Comparison of ENCODE assay signal across 22 mouse cellular contexts in genomic region chr6:39585517-39585916, GRCm38 (mm10). TPM values are rescaled to one million over a fixed set of nuclear protein-coding genes. Genes with fewer than 3 reads are reported as not detected.
DNase-seq lines count a peak whose midpoint lies in the region; ATAC-seq and TF ChIP-seq lines count a peak whose summit lies in the region.
"Had no signal": no experiment of that assay in that cellular context is flagged by ENCODE, and none has a peak within 500 bp of the region (broad histone marks: within the 10 kb centered on the region; RNA-seq: fewer than 3 reads in every experiment).

TSS of gene Gm42420 (plus strand) at chr6:39585753.

- H3K4me1 ChIP-seq in liver, embryonic 12.5 days: peaks cover 27% of the 10 kb centered on the region
- H3K4me1 ChIP-seq in liver, postnatal 0 days (ENCODE audit: insufficient read depth): 0 out of 2 replicates have a peak, but pooled peaks cover 4% of the 10 kb centered on the region
- no peaks in the 10 kb centered on the region; the same call in 1 of the 2 replicates for H3K4me1 ChIP-seq in testis, adult 2 months (ENCODE audit: control insufficient read depth, insufficient read depth, low read length)
- H3K4me1 ChIP-seq: embryonic facial prominence, embryonic 10.5 days; forebrain, embryonic 13.5 days; hindbrain, embryonic 13.5 days had no signal

- H3K27ac ChIP-seq in liver, embryonic 12.5 days: no peak within 1 kb of the TSS; the same call in 1 of the 2 replicates
- no peak within 1 kb of the TSS for H3K27ac ChIP-seq in liver, postnatal 0 days (ENCODE audit: low read depth)
- no peak within 1 kb of the TSS for H3K27ac ChIP-seq in testis, adult 2 months (ENCODE audit: control insufficient read depth, insufficient read depth, low read depth, low read length)
- H3K27ac ChIP-seq: embryonic facial prominence, embryonic 10.5 days; forebrain, embryonic 13.5 days; heart, adult 2 months; hindbrain, embryonic 13.5 days; hindbrain, postnatal 0 days had no signal

- TF ChIP-seq CTCF in liver, postnatal 0 days (IDR thresholded peaks at IDR 0.05; ENCODE audit: low read depth): no peak
- no peak for TF ChIP-seq CTCF in testis, adult 2 months (IDR thresholded peaks at IDR 0.05; ENCODE audit: control insufficient read depth, insufficient read depth, insufficient replicate concordance, low read depth, low read length)

- H3K36me3 ChIP-seq in liver, embryonic 12.5 days: peaks cover 56% of the 10 kb centered on the region
- H3K36me3 ChIP-seq in liver, postnatal 0 days (replicated peaks; ENCODE audit: insufficient read depth, low read length): peaks cover 40% of the 10 kb centered on the region
- H3K36me3 ChIP-seq in testis, adult 2 months (ENCODE audit: control insufficient read depth, insufficient read depth, low read length): no peaks in the 10 kb centered on the region; the same call in 1 of the 2 replicates

- no peak within 1 kb of the TSS for H3K4me3 ChIP-seq in liver, embryonic 12.5 days
- H3K4me3 ChIP-seq in liver, postnatal 0 days (ENCODE audit: low read depth, low read length): no peak within 1 kb of the TSS
- H3K4me3 ChIP-seq in testis, adult 2 months (ENCODE audit: control insufficient read depth, low read depth, low read length): peak within 1 kb of the TSS; percentile 64
- H3K4me3 ChIP-seq: embryonic facial prominence, embryonic 10.5 days; forebrain, embryonic 13.5 days; heart, adult 2 months; hindbrain, embryonic 13.5 days had no signal

- H3K9ac ChIP-seq in liver, embryonic 12.5 days: no peak within 1 kb of the TSS
- no peak within 1 kb of the TSS for H3K9ac ChIP-seq in liver, postnatal 0 days (replicated peaks)
- H3K9ac ChIP-seq: forebrain, embryonic 13.5 days; forebrain, postnatal 0 days; hindbrain, embryonic 13.5 days had no signal

- 61% methylated on average over 6 of the region's 6 CpGs for WGBS in liver, embryonic 12.5 days (ENCODE audit: insufficient replicate concordance)
- WGBS in liver, postnatal 0 days (ENCODE audit: insufficient replicate concordance): 72% methylated on average over 6 of the region's 6 CpGs

- no peaks in the 10 kb centered on the region for H3K9me3 ChIP-seq in liver, embryonic 12.5 days (replicated peaks)
- H3K9me3 ChIP-seq in liver, postnatal 0 days (ENCODE audit: low read length): no peaks in the 10 kb centered on the region
- H3K9me3 ChIP-seq: embryonic facial prominence, embryonic 10.5 days; forebrain, embryonic 13.5 days; hindbrain, embryonic 13.5 days had no signal

- peak; percentile 35; the same call in 1 of the 2 replicates for ATAC-seq in liver, embryonic 12.5 days
- no peak for ATAC-seq in liver, postnatal 0 days
- ATAC-seq: activated CD4-positive, CD25-positive, alpha-beta regulatory T cell, adult 4 months; forebrain, embryonic 13.5 days; forebrain, postnatal 0 days; hindbrain, postnatal 0 days; Patski had no signal

- no peak within 1 kb of the TSS for H3K4me2 ChIP-seq in liver, embryonic 12.5 days
- H3K4me2 ChIP-seq in liver, postnatal 0 days (ENCODE audit: low read depth, low read length): no peak within 1 kb of the TSS
- H3K4me2 ChIP-seq: forebrain, embryonic 13.5 days; heart, embryonic 11.5 days; hindbrain, embryonic 13.5 days had no signal

- TF ChIP-seq EP300 in liver, postnatal 0 days (IDR thresholded peaks at IDR 0.05; ENCODE audit: low read depth): no peak

- DNase-seq in adrenal gland, adult 8-10 months: peak; percentile 27
- no peak for DNase-seq in adrenal gland, adult 18-20 months (ENCODE audit: low spot score in 2 of 2)
- DNase-seq in liver, postnatal 0 days: no peak
- no peak for DNase-seq in testis, postnatal 10 days (ENCODE audit: low spot score)
- no peak for DNase-seq in layer of hippocampus, adult 18-20 months (ENCODE audit: low spot score in 2 of 2)
- DNase-seq: cerebellum, adult 18-20 months; cerebellum, adult 9-11 months; cerebellum, postnatal 36 days; forebrain, postnatal 0 days; gastrocnemius, postnatal 14 days; heart, adult 2 months had no signal

- TF ChIP-seq POLR2A in testis, adult 2 months (IDR thresholded peaks at IDR 0.05; ENCODE audit: control insufficient read depth, low read depth, low read length): no peak

- H3K27me3 ChIP-seq in liver, embryonic 12.5 days (replicated peaks): no peaks in the 10 kb centered on the region
- no peaks in the 10 kb centered on the region for H3K27me3 ChIP-seq in liver, postnatal 0 days (ENCODE audit: insufficient read depth, low read length)
- no peaks in the 10 kb centered on the region for H3K27me3 ChIP-seq in testis, adult 2 months (ENCODE audit: control insufficient read depth, insufficient read depth, low read length)
- H3K27me3 ChIP-seq: CH12.LX; forebrain, embryonic 13.5 days; hindbrain, embryonic 13.5 days; Patski had no signal

RNA-seq across cellular contexts. Expression of gene Gm42420, which starts in this region (rescaled TPM):
- total RNA-seq in adrenal gland, adult 8-10 months (2022): 1 to 10 TPM in 1 of 4 experiments, under 1 TPM in 2, not detected in 1; 0.62 to 1.3 (median 0.75) TPM
- under 1 TPM in 1 of 2 experiments, not detected in 1; 0.89 TPM for total RNA-seq in adrenal gland, adult 18-20 months (2021)
- 0.89 and 1.5 TPM in 2 replicates for polyA plus RNA-seq in liver, embryonic 12.5 days (2016; fragmentation: Nextera tagmentation; extraction: Ambion mirVana)
- polyA plus RNA-seq in liver, postnatal 0 days (2015; fragmentation: Nextera tagmentation; extraction: Ambion mirVana): 1.2 and 1.9 TPM in 2 replicates
- polyA plus RNA-seq in testis, adult 2 months (2012; rRNA removed): 0.90 and 1.0 TPM in 2 replicates
- not detected for total RNA-seq in layer of hippocampus, adult 18-20 months (2021)
- total RNA-seq: forebrain, postnatal 0 days; gastrocnemius, postnatal 14 days; heart, adult 2 months; hindbrain, postnatal 0 days had no signal
- polyA plus RNA-seq: embryonic facial prominence, embryonic 10.5 days; embryonic facial prominence, embryonic 14.5 days; forebrain, embryonic 13.5 days; hindbrain, embryonic 13.5 days had no signal
